In the genomic region with DNA sequence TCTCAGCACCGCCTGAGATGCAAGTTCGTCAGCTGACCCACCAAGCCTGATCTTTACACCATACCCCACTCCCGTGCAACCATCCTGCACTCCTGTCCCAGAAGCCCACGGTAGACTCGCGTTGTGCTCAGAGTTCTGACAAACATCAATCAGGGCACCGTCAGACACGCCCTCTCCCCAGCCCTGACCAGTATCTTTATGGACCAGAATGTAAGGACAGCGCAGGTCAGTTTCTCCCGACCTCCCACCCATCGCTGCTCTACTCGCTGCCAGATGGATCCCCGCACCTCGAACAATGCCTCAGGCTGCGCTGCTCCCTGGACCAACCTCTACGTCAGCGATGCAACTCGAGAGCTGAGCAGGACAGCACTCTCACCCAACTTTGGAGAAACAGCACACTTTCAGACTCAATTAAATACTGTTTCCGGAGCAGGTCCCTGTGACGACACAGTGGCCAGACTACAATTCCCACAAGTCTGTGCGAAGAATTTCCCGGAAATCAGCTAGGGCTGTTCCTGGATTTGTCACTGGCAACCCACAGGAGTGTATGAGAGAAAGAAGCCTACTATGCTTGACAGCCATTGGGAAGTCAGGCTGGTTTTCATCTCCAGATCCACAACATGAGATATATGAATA, we compare ENCODE assay signal across 8 mouse cellular contexts. TPM values are rescaled to one million over a fixed set of nuclear protein-coding genes. Genes with fewer than 3 reads are reported as not detected.
DNase-seq lines count a peak whose midpoint lies in the region; ATAC-seq and TF ChIP-seq lines count a peak whose summit lies in the region.

A gene (minus strand): TSS at position 472 of the 636 bp plus-strand sequence.

- no peaks in the 10 kb centered on the region for H3K27me3 ChIP-seq in embryonic facial prominence, embryonic 15.5 days
- no peaks in the 10 kb centered on the region for H3K27me3 ChIP-seq in limb, embryonic 14.5 days (ENCODE audit: control insufficient read depth, insufficient read depth, low read length)
- H3K27me3 ChIP-seq in midbrain, postnatal 0 days (ENCODE audit: insufficient read depth, low read length), result no peaks in the 10 kb centered on the region

- TF ChIP-seq CTCF in bone marrow, adult 2 months (IDR thresholded peaks at IDR 0.05; ENCODE audit: control insufficient read depth, insufficient read depth, low read length), result no peak
- no peak for TF ChIP-seq CTCF in midbrain, postnatal 0 days (IDR thresholded peaks at IDR 0.05)

- H3K9ac ChIP-seq in embryonic facial prominence, embryonic 15.5 days, result peak within 1 kb of the TSS; percentile 66
- peak within 1 kb of the TSS; percentile 77 for H3K9ac ChIP-seq in limb, embryonic 14.5 days (ENCODE audit: low read depth, low read length, severe bottlenecking)
- H3K9ac ChIP-seq in midbrain, postnatal 0 days (replicated peaks; ENCODE audit: low read length, poor library complexity, severe bottlenecking), result peak within 1 kb of the TSS; percentile 66

- peak within 1 kb of the TSS; percentile 76 for H3K4me3 ChIP-seq in bone marrow, adult 2 months (replicated peaks; ENCODE audit: control insufficient read depth, low read depth, low read length)
- H3K4me3 ChIP-seq in embryonic facial prominence, embryonic 15.5 days (replicated peaks), result peak within 1 kb of the TSS; percentile 81
- H3K4me3 ChIP-seq in limb, embryonic 14.5 days (replicated peaks; ENCODE audit: low read length), result peak within 1 kb of the TSS; percentile 75
- H3K4me3 ChIP-seq in midbrain, postnatal 0 days (ENCODE audit: low read depth, low read length), result peak within 1 kb of the TSS; percentile 77

- peaks cover 10% of the 10 kb centered on the region for H3K36me3 ChIP-seq in embryonic facial prominence, embryonic 15.5 days
- peaks cover 2% of the 10 kb centered on the region; the same call in 1 of the 2 replicates for H3K36me3 ChIP-seq in limb, embryonic 14.5 days (ENCODE audit: control insufficient read depth, insufficient read depth, low read length)
- peaks cover 1% of the 10 kb centered on the region; the same call in 1 of the 2 replicates for H3K36me3 ChIP-seq in midbrain, postnatal 0 days (ENCODE audit: insufficient read depth, low read length)

- peak; percentile 52; the same call in 1 of the 2 replicates for TF ChIP-seq POLR2A in bone marrow, adult 2 months (IDR thresholded peaks at IDR 0.05; ENCODE audit: borderline replicate concordance, control insufficient read depth, low read depth, low read length)
- TF ChIP-seq POLR2A in limb, embryonic 14.5 days (IDR thresholded peaks at IDR 0.05; ENCODE audit: borderline replicate concordance, extremely low read depth, insufficient read depth, insufficient read length), result 0 out of 2 replicates have a peak, but pooled peaks have one; percentile 22

- 0 out of 2 replicates have a peak, but pooled peaks cover 1% of the 10 kb centered on the region for H3K9me3 ChIP-seq in embryonic facial prominence, embryonic 15.5 days (replicated peaks)
- H3K9me3 ChIP-seq in limb, embryonic 14.5 days (ENCODE audit: control insufficient read depth, low read length), result no peaks in the 10 kb centered on the region
- no peaks in the 10 kb centered on the region for H3K9me3 ChIP-seq in midbrain, postnatal 0 days (ENCODE audit: low read length)

- peak; percentile 92 for DNase-seq in 416B (ENCODE audit: low read depth)
- DNase-seq in heart, adult 8-10 months (ENCODE audit: low spot score), result peak; percentile 94
- peak; percentile 92 for DNase-seq in kidney, adult 9 months
- DNase-seq in limb, embryonic 14.5 days (ENCODE audit: low spot score), result peak; percentile 92
- DNase-seq in midbrain, postnatal 0 days (ENCODE audit: low spot score), result peak; percentile 94
- peak; percentile 39 to 67 for DNase-seq in spleen, postnatal 14 days (ENCODE audit: low spot score in 2 of 2)

- ATAC-seq in embryonic facial prominence, embryonic 15.5 days (ENCODE audit: insufficient number of reproducible peaks, low FRiP score, low TSS enrichment, low read depth), result peak; percentile 88
- ATAC-seq in limb, embryonic 14.5 days (ENCODE audit: low FRiP score, low read depth), result peak; percentile 96
- ATAC-seq in midbrain, postnatal 0 days (ENCODE audit: low FRiP score), result peak; percentile 97

- WGBS in bone marrow, adult 2 months, result under 1% methylated on average over 22 of the region's 22 CpGs
- WGBS in embryonic facial prominence, embryonic 15.5 days, result under 1% methylated on average over 22 of the region's 22 CpGs
- WGBS in limb, embryonic 14.5 days, result 2% methylated on average over 22 of the region's 22 CpGs
- 1% methylated on average over 22 of the region's 22 CpGs for WGBS in midbrain, postnatal 0 days

- H3K27ac ChIP-seq in bone marrow, adult 2 months (ENCODE audit: control insufficient read depth, insufficient read depth, low read depth, low read length, poor library complexity), result no peak within 1 kb of the TSS
- peak within 1 kb of the TSS; percentile 66 for H3K27ac ChIP-seq in embryonic facial prominence, embryonic 15.5 days (replicated peaks)
- H3K27ac ChIP-seq in limb, embryonic 14.5 days (replicated peaks; ENCODE audit: low read depth, low read length), result 0 out of 2 replicates have a peak within 1 kb of the TSS, but pooled peaks have one; percentile 27
- H3K27ac ChIP-seq in midbrain, postnatal 0 days (ENCODE audit: low read depth, low read length), result peak within 1 kb of the TSS; percentile 34; the same call in 1 of the 2 replicates

- H3K4me2 ChIP-seq in embryonic facial prominence, embryonic 15.5 days (replicated peaks), result peak within 1 kb of the TSS; percentile 69
- H3K4me2 ChIP-seq in limb, embryonic 14.5 days (replicated peaks; ENCODE audit: low read depth, low read length, severe bottlenecking), result peak within 1 kb of the TSS; percentile 60
- H3K4me2 ChIP-seq in midbrain, postnatal 0 days (ENCODE audit: low read depth, low read length, poor library complexity, severe bottlenecking), result peak within 1 kb of the TSS; percentile 73

- H3K4me1 ChIP-seq in bone marrow, adult 2 months (ENCODE audit: control insufficient read depth, insufficient read depth, low read length), result no peaks in the 10 kb centered on the region; the same call in 1 of the 2 replicates
- peaks cover 6% of the 10 kb centered on the region for H3K4me1 ChIP-seq in embryonic facial prominence, embryonic 15.5 days
- H3K4me1 ChIP-seq in limb, embryonic 14.5 days (ENCODE audit: control insufficient read depth, insufficient read depth, low read length), result peaks cover 6% of the 10 kb centered on the region
- peaks cover 5% of the 10 kb centered on the region for H3K4me1 ChIP-seq in midbrain, postnatal 0 days (ENCODE audit: insufficient read depth, low read length)

RNA-seq across cellular contexts. Expression of the gene that starts here (rescaled TPM):
- 1.8 and 6.7 TPM in 2 replicates for polyA plus RNA-seq in bone marrow, adult 2 months (2011; ENCODE audit: insufficient read depth, insufficient read length, low replicate concordance, missing spikeins)
- 14.4 and 15.6 TPM in 2 replicates for polyA plus RNA-seq in embryonic facial prominence, embryonic 15.5 days (2015; fragmentation: Nextera tagmentation; extraction: Ambion mirVana)
- total RNA-seq in heart, adult 8-10 months (2022), result 1 to 10 TPM; 3.6 to 4.5 (median 4.0) TPM
- 4.9 and 7.7 TPM in 2 replicates for polyA plus RNA-seq in limb, embryonic 14.5 days (2012; rRNA removed)
- polyA plus RNA-seq in limb, embryonic 14.5 days (2014; fragmentation: Nextera tagmentation; extraction: Ambion mirVana), result 15.1 and 15.3 TPM in 2 replicates
- total RNA-seq in midbrain, postnatal 0 days (2014; rRNA removed), result 3.8 and 6.5 TPM in 2 replicates
- 4.1 and 4.4 TPM in 2 replicates for polyA plus RNA-seq in midbrain, postnatal 0 days (2015; fragmentation: Nextera tagmentation; extraction: Ambion mirVana)
